Mouse (Mus musculus) ovary, postnatal 36 days (tissue): ENCODE measurements around the gene Prune1.

Source experiments
- DNase-seq: peaks from one replicate; pipeline ENCODE4 v3.0.0; 2022; ENCODE audit warnings: low spot score, mixed read lengths

Prune1 gene

GRCm38 (mm10) chr3:95277149-95277551, 4.7 kb downstream of the Prune1 start:
- no peak for DNase-seq

- no peak for DNase-seq
Observed at GRCm38 (mm10) chr3:95276428-95276934, 5.4 kb downstream of the Prune1 start.

- DNase-seq = no peak
Observed at GRCm38 (mm10) chr3:95275161-95275560, 6.7 kb downstream of the Prune1 start.

- DNase-seq = no peak
Observed at GRCm38 (mm10) chr3:95274453-95274852, 7.4 kb downstream of the Prune1 start.

- no peak for DNase-seq
Observed at GRCm38 (mm10) chr3:95273471-95273870, 8.4 kb downstream of the Prune1 start.

GRCm38 (mm10) chr3:95270766-95271364, 11.0 kb downstream of the Prune1 start:
- no peak for DNase-seq

DNA sequence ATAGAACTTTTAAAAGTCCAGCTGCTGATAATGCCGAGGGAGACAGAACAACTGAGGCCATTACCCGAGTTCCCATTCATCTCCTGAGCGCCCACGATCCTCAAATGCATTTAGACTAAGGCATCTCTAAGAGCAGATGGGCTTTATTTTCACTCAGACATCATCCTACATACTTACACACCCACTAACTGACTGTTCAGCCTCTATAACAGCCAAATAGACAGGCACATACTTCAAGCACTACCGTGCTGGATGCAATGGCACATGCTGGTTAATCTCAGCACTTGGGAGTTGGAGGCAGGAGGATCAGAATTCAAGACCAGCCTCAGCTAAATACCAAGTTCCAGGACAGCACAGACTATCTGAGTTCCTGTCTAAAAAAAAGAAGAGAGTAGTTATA, 12.1 kb downstream of the Prune1 start:
- DNase-seq = no peak

- DNase-seq = no peak
Observed at GRCm38 (mm10) chr3:95267855-95268254, 14.0 kb downstream of the Prune1 start.

GRCm38 (mm10) chr3:95266052-95266451, 15.8 kb downstream of the Prune1 start:
- no peak for DNase-seq

- DNase-seq = no peak
Observed at GRCm38 (mm10) chr3:95264724-95265123, 17.2 kb downstream of the Prune1 start.

- DNase-seq = peak; percentile 67
Observed at GRCm38 (mm10) chr3:95263089-95263739, 18.7 kb downstream of the Prune1 start.

DNA sequence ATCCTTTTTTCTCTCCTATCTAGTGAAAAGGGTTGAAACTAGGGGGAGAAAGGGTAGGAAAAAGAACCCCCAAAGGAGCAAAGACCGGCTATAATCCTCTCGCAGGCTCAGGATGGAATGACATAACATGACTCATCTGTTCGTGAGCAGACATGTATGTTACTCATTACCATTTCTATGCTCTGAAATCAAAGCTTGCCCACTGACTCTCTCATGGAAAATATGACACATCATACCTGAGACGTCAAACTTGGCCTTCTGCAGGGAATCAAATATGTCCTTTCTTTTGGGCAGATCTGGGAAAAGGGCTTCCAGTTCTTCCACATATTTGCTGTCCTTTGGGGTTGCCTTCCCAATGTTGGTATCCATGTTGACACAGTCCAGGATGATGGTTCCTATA, 19.9 kb downstream of the Prune1 start:
- no peak for DNase-seq

GRCm38 (mm10) chr3:95256931-95257330, 24.9 kb downstream of the Prune1 start:
- DNase-seq = no peak

GRCm38 (mm10) chr3:95250783-95251424, 31.0 kb downstream of the Prune1 start, which contains the start of gene Bnipl:
Gene Bnipl, minus strand, starts transcription at chr3:95251193.
- no peak for DNase-seq

- no peak for DNase-seq
Observed at GRCm38 (mm10) chr3:95250361-95250760, 31.5 kb downstream of the Prune1 start.

DNA sequence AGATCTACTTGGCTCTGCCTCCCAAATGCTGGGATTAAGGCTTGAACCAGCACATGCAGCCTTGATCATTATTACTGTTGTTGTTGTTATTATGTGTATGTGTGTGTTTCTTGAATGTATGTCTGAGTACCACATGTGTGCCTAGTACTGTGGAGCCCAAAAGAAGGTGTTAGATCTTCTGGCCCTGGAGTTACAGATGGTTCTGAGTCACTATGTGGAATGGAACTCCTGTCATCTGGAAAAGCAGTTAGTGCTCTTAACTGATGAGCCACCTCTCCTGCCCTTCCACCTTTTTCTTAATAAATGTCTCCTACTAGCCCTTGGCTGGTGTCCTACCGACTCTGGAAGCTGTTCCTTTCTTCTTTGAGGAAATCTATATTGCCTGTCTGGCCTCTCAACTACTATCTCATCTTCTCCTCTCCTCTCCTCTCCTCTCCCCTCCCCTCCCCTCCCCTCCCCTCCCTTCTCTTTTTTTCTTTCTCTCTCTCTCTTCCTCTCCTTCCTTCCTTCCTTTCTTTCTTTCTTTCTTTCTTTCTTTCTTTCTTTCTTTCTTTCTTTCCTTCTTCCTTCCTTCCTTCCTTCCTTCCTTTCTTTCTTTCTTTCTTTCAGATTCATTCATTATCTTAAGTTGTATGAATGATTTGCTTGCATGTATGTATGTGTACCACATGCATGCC, 34.1 kb downstream of the Prune1 start:
- no peak for DNase-seq

GRCm38 (mm10) chr3:95246465-95247231, 35.2 kb downstream of the Prune1 start:
- peak; percentile 59 for DNase-seq

DNA sequence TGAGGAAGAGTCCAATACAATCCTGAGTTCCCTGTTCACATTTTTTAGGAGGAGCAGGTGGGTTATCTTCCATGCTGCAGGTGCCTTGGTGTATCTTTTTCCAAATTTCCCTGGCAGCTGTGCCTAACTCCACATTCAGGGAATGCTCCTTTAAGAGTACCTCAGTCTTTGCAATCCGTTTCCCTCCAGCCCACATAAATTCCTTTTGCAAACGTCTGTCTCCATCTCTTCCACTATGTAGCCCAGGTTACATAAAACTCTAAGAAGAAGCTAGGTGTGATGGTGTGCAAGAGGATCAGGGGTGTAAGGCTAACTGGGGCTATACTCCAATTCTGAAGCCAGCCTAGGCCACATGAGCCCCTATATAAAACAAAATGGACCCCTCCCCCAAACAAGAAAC, 38.8 kb downstream of the Prune1 start:
- DNase-seq = no peak

DNA sequence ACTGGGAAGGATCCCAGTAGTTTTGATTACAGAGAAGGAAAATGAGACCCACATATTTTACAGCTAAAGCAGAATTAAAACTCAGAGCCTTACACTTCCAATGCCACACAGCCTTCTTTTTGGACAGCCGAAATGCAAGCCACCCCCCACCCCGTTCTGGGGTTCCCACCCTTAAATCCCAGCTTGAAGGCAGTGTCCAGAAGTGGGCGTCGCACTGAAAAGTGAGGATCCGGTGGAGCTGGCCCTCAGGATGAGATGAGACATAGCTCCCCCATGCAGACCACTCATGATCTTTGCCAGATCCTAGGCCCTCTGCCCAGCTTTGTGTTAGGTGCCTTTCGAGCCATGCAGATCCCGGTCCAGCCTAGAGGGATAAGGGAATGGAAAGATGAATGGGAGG, 40.4 kb downstream of the Prune1 start, which contains the start of gene Gm128:
Gene Gm128 (minus strand): TSS at position 101 of the 400 bp plus-strand sequence.
- DNase-seq = no peak

DNA sequence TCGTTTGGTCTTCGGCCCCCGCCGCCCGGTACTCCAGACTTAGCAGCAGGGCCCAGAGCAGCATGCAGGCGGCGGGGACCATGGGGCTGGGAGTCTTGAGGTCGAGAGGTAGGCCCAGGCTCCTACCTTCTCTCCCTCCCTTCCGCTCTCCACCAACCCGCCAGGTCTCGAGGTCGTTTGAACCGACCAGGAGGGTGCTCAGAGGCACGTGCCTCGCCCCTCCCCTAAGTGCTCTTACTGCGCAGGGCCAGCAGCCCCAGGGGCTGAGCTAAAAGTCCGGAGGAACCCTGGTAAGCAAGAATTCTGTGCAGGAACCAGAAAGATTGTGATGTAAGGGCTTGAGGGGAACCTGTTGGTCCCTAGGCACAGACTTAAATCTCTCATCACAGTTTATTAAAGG, 41.0 kb downstream of the Prune1 start:
- DNase-seq = no peak

- no peak for DNase-seq
Observed at GRCm38 (mm10) chr3:95239971-95240370, 41.9 kb downstream of the Prune1 start.

- no peak for DNase-seq
Observed at GRCm38 (mm10) chr3:95239022-95239421, 42.9 kb downstream of the Prune1 start.
